Mouse (Mus musculus) liver, embryonic 14.5 days (tissue): ENCODE results near the gene Mif4gd. TPM values are rescaled to one million over a fixed set of nuclear protein-coding genes. Genes with fewer than 3 reads are reported as not detected.

Experiments used
- ATAC-seq: fragments of 200-750 bp; cut with Nextera tagmentation; 2 replicates; pipeline ENCODE4 v1.8.0; 2017; ENCODE audit warnings: moderate number of reproducible peaks, mild to moderate bottlenecking, moderate library complexity; ENCODE audit not compliant: insufficient read depth
- DNase-seq, 3 experiments: peaks; one replicate each; pipeline ENCODE4 v3.0.0-alpha.2; 2012 to 2013; ENCODE audit warnings: low read depth in 3 of 3, low spot score in 3 of 3
- H3K27ac ChIP-seq: fragments of 300-500 bp; sonication (generic); 2 replicates; pipeline ENCODE4 v1.5.1; 2014; ENCODE audit warnings: moderate library complexity, mild to moderate bottlenecking, control low read depth, inconsistent platforms
- H3K27me3 ChIP-seq: fragments of 300-500 bp; sonication (generic); 2 replicates; pipeline ENCODE4 v1.6.1; 2014; ENCODE audit warnings: mild to moderate bottlenecking, low read length, moderate library complexity; ENCODE audit not compliant: control insufficient read depth, insufficient read depth
- H3K36me3 ChIP-seq: fragments of 300-500 bp; sonication (generic); replicated peaks from 2 replicates; pipeline ENCODE4 v1.6.1; 2014; ENCODE audit warnings: low read depth; ENCODE audit not compliant: control insufficient read depth, insufficient read depth
- H3K4me1 ChIP-seq, 2 experiments: fragments of 200-500 bp in 1 of 2; fragments of 300-500 bp in 1 of 2; sonication (generic) in 1 of 2; replicated peaks; 2 replicates each; pipeline ENCODE4 v1.6.1; 2012 to 2014; ENCODE audit warnings: antibody characterized with exemption in 1 of 2, inconsistent platforms in 1 of 2, low read length in 1 of 2; ENCODE audit not compliant: control insufficient read depth in 2 of 2, insufficient read depth in 2 of 2
- H3K4me2 ChIP-seq: fragments of 300-500 bp; sonication (generic); 2 replicates; pipeline ENCODE4 v1.6.1; 2014; ENCODE audit warnings: low read depth, mild to moderate bottlenecking, control low read depth, moderate library complexity
- H3K4me3 ChIP-seq, 2 experiments: fragments of 200-500 bp in 1 of 2; fragments of 300-500 bp in 1 of 2; sonication (generic) in 1 of 2; 2 replicates each; pipeline ENCODE4 v1.5.1; 2012 to 2014; ENCODE audit warnings: low read depth in 2 of 2, low read length in 2 of 2, mild to moderate bottlenecking in 2 of 2, control low read depth in 1 of 2, inconsistent platforms in 1 of 2, moderate library complexity in 1 of 2; ENCODE audit not compliant: insufficient read depth in 1 of 2
- H3K9ac ChIP-seq: fragments of 300-500 bp; sonication (generic); replicated peaks from 2 replicates; pipeline ENCODE4 v1.6.1; 2014; ENCODE audit warnings: mild to moderate bottlenecking, control low read depth, moderate library complexity
- H3K9me3 ChIP-seq: fragments of 300-500 bp; sonication (generic); 2 replicates; pipeline ENCODE4 v1.6.1; 2016; ENCODE audit warnings: low read length, mixed read lengths; ENCODE audit not compliant: control insufficient read depth
- CTCF ChIP-seq: IDR thresholded peaks from 2 replicates; pipeline ENCODE4 v1.5.1; 2016; ENCODE audit warnings: antibody characterized with exemption, low read depth, control low read depth
- EP300 ChIP-seq: IDR thresholded peaks from 2 replicates; pipeline ENCODE4 v1.6.1; 2016; ENCODE audit warnings: antibody characterized with exemption, low read depth
- WGBS: fragments of 180-500 bp; shearing (Covaris S2); extraction: QIAGEN DNeasy Blood & Tissue Kit; methylation state at CpG from one replicate; pipeline ENCODE4 v1.1.7; 2014; ENCODE audit not compliant: insufficient replicate concordance; 5-methylcytosine and 5-hydroxymethylcytosine counted together
- polyA plus RNA-seq, 2 experiments: library from polyadenylated mRNA; depleted of rRNA in 1 of 2; stranded (reverse) in 1 of 2; unstranded in 1 of 2; fragments of >200 nt; fragmentation: Nextera tagmentation in 1 of 2; extraction: Ambion mirVana in 1 of 2; gene quantifications; 2 replicates each; pipeline versions ENCODE4 v1.2.1 to v1.2.3; 2012 to 2014

Mif4gd gene
- polyA plus RNA-seq, 2 experiments: 25.6 TPM

DNA sequence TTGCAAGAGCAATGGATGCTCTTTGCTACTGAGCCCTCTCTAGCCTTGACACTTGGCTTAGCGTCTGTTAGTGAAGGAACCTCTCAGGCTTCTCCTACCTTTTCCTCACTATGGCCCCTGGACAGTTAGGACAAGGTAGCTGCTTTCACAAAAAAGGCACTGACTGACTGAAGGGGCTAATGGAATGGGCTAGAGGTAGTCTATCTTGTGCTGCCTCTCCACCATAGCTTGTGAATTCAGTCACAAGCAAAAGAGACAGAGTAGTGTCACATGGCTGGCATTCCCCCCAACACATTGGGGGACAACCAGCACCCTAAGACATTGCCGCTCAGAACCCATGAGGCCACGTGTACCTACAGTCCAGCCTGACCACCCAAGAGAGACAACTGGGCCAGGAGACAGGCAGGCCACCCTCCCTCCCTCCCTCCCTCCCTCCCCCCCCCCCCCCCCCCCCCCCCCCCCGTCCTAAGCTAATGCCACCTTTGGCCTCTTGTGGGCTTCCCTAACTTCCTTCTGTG, 27.6 kb upstream of the Mif4gd start:
- Histone ChIP-seq H3K9ac (no peak overlapping the region), H3K4me1 (peaks cover 0 to 4% of the 10 kb centered on the region in 2 experiments; a peak in 2 of 4 replicates), H3K9me3 (no peaks in the 10 kb centered on the region), H3K4me2 (no peak overlapping the region), H3K27me3 (no peaks in the 10 kb centered on the region), H3K4me3 (no peak overlapping the region), H3K36me3 (no peaks in the 10 kb centered on the region; the same call in 1 of the 2 replicates), H3K27ac (no peak overlapping the region)
- no peak for TF ChIP-seq CTCF
- DNase-seq: no peak
- WGBS: 50% methylated on average over 3 of the region's 4 CpGs
- no peak for ATAC-seq

GRCm38 (mm10) chr11:115639540-115639939, 26.8 kb upstream of the Mif4gd start:
- WGBS: 71% methylated on average over 4 of the region's 4 CpGs
- peaks cover 0 to 4% of the 10 kb centered on the region in 2 experiments; a peak in 2 of 4 replicates for H3K4me1 ChIP-seq
- H3K9me3 ChIP-seq: no peaks in the 10 kb centered on the region
- no peaks in the 10 kb centered on the region for H3K27me3 ChIP-seq
- no peak overlapping the region for H3K27ac ChIP-seq
- DNase-seq (no peak), ATAC-seq (no peak)
- TF ChIP-seq EP300 (no peak), CTCF (no peak)
- H3K9ac ChIP-seq: no peak overlapping the region
- no peak overlapping the region for H3K4me3 ChIP-seq
- H3K4me2 ChIP-seq: no peak overlapping the region
- H3K36me3 ChIP-seq: no peaks in the 10 kb centered on the region

DNA sequence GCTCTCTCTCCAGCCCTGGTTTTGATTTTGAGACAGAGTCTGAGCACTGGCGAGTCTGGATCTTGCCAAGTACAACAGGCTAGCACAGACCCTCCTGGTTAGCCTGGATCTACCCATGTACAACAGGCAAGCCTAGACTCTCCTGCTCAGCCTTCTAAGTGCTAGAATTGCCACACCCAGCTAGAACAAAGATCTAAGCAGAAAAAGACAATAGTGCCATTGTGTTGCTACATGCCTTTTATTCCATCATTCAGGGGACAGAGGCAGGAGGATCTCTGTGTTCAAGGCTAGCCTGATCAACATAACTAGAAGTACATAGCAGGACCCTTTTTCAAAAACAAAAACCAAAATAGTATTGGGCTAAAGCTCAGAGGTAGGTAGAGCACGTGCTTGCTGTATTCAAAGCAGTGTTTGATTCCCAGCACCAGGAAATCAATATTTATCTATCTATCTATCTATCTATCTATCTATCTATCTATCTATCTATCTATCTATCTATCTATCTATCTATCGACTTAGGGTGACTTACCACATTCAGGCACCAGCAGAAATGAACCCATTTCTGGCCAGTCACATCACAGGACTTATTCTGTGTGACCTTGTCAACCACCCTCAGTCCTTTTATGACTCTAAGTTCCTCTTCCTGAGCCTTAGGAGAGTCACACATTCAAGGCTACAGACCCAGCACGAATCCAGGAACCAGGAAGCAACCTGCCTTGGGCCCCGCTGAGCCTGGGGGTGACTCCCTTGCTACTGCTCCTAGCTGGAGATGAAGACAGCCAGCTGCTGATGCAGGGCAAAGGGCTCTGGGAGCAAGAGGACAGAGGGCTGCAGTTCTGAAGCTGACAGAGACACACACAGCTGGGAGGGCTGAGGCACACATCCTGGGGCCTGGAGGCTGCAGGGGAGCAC, 26.0 kb upstream of the Mif4gd start:
- Histone ChIP-seq H3K4me2 (no peak overlapping the region), H3K4me3 (no peak overlapping the region), H3K27ac (no peak overlapping the region), H3K9me3 (no peaks in the 10 kb centered on the region), H3K9ac (no peak overlapping the region), H3K27me3 (no peaks in the 10 kb centered on the region), H3K4me1 (peaks cover 0 to 4% of the 10 kb centered on the region in 2 experiments; a peak in 2 of 4 replicates), H3K36me3 (no peaks in the 10 kb centered on the region)
- WGBS: 37% methylated on average over 5 of the region's 5 CpGs
- TF ChIP-seq EP300 (no peak), CTCF (no peak)
- DNase-seq: no peak
- ATAC-seq: no peak

- Histone ChIP-seq H3K27ac (no peak overlapping the region), H3K4me2 (no peak overlapping the region), H3K4me3 (no peak overlapping the region), H3K4me1 (peaks cover 0 to 4% of the 10 kb centered on the region in 2 experiments; a peak in 2 of 4 replicates), H3K9ac (no peak overlapping the region), H3K36me3 (no peaks in the 10 kb centered on the region), H3K9me3 (no peaks in the 10 kb centered on the region), H3K27me3 (no peaks in the 10 kb centered on the region)
- no peak for TF ChIP-seq EP300
- TF ChIP-seq CTCF: no peak
- no peak for DNase-seq
- no peak for ATAC-seq
- WGBS: 60% methylated on average over 3 of the region's 3 CpGs
Measured at GRCm38 (mm10) chr11:115636960-115637359, 24.2 kb upstream of the Mif4gd start.

- no peaks in the 10 kb centered on the region for H3K36me3 ChIP-seq
- no peaks in the 10 kb centered on the region for H3K9me3 ChIP-seq
- no peak for TF ChIP-seq CTCF
- TF ChIP-seq EP300: no peak
- no peaks in the 10 kb centered on the region for H3K27me3 ChIP-seq
- no peak overlapping the region for H3K4me3 ChIP-seq
- no peak overlapping the region for H3K27ac ChIP-seq
- H3K4me2 ChIP-seq: no peak overlapping the region
- 62% methylated on average over 8 of the region's 8 CpGs for WGBS
- no peak overlapping the region for H3K9ac ChIP-seq
- no peak for DNase-seq
- no peak for ATAC-seq
- H3K4me1 ChIP-seq: peaks cover 0 to 6% of the 10 kb centered on the region in 2 experiments; a peak in 2 of 4 replicates
Measured at GRCm38 (mm10) chr11:115635484-115635883, 22.7 kb upstream of the Mif4gd start.
